ENCODE assay signal across 24 mouse cellular contexts in genomic region chr4:137324926-137325325, GRCm38 (mm10). TPM values are rescaled to one million over a fixed set of nuclear protein-coding genes. Genes with fewer than 3 reads are reported as not detected.
"Had no signal": no experiment of that assay in that cellular context is flagged by ENCODE, and none has a peak within 500 bp of the region (broad histone marks: within the 10 kb centered on the region; RNA-seq: fewer than 3 reads in every experiment).

No protein-coding gene starts in this region.

- H3K4me1 ChIP-seq: heart, embryonic 15.5 days; hindbrain, embryonic 10.5 days; hindbrain, embryonic 12.5 days; intestine, embryonic 15.5 days; kidney, embryonic 15.5 days; limb, embryonic 10.5 days; limb, embryonic 12.5 days; liver, embryonic 13.5 days; liver, embryonic 15.5 days had no signal

- H3K27ac ChIP-seq: heart, adult 2 months; heart, embryonic 13.5 days; heart, embryonic 15.5 days; hindbrain, embryonic 10.5 days; hindbrain, embryonic 12.5 days; hindbrain, embryonic 14.5 days; intestine, embryonic 15.5 days; kidney, embryonic 15.5 days; kidney, postnatal 0 days; left cerebral cortex, adult 2 months; limb, embryonic 10.5 days; limb, embryonic 12.5 days; liver, embryonic 13.5 days; liver, embryonic 15.5 days had no signal

- H3K27me3 ChIP-seq: heart, embryonic 13.5 days; heart, embryonic 15.5 days; hindbrain, embryonic 12.5 days; intestine, embryonic 15.5 days; kidney, embryonic 15.5 days; limb, embryonic 12.5 days; liver, embryonic 13.5 days; liver, embryonic 15.5 days had no signal

- DNase-seq: gastrocnemius, postnatal 25 days; heart, adult 2 months; heart, postnatal 4 days; kidney, adult 18-20 months; kidney, adult 9 months; kidney, postnatal 14 days; kidney, postnatal 36 days; layer of hippocampus, adult 9-11 months; liver; liver, embryonic 13.5 days; liver, postnatal 0 days had no signal

- H3K4me3 ChIP-seq: heart, adult 2 months; heart, embryonic 13.5 days; heart, embryonic 15.5 days; hindbrain, embryonic 10.5 days; hindbrain, embryonic 12.5 days; intestine, embryonic 15.5 days; kidney, embryonic 15.5 days; left cerebral cortex, adult 2 months; limb, embryonic 10.5 days; limb, embryonic 12.5 days; liver, embryonic 13.5 days; liver, embryonic 15.5 days had no signal

RNA-seq across cellular contexts. Expression of gene Wnt4, which starts 47.6 kb away (rescaled TPM):
- total RNA-seq: granulocyte monocyte progenitor cell, adult 5-6 weeks had no signal
